Mouse (Mus musculus): Measurements from ENCODE around the gene Lrrc14b.

GRCm38 (mm10) chr13:74381533-74382276 lies 17.9 kb upstream of the Lrrc14b start:
- TF ChIP-seq CTCF (IDR thresholded peaks at IDR 0.05; ENCODE audit: control insufficient read depth, insufficient read depth, low read length): no peak
- TF ChIP-seq POLR2A (IDR thresholded peaks at IDR 0.05; ENCODE audit: borderline replicate concordance, control insufficient read depth, low read depth, low read length): no peak
